In genomic region chr5:112376111-112376510, GRCm38 (mm10) we compare ENCODE assay signal across 36 mouse cellular contexts. TPM values are rescaled to one million over a fixed set of nuclear protein-coding genes. Genes with fewer than 3 reads are reported as not detected.
A peak's percentile ranks its signal among the peaks of the same experiment; 100 is the strongest.
DNase-seq lines count a peak whose midpoint lies in the region; TF ChIP-seq lines count a peak whose summit lies in the region.
"Had no signal": no experiment of that assay in that cellular context is flagged by ENCODE, and none has a peak within 500 bp of the region (broad histone marks: within the 10 kb centered on the region; RNA-seq: fewer than 3 reads in every experiment).

No protein-coding gene starts in this region.

- no peak overlapping the region for H3ac ChIP-seq in myocyte (ENCODE audit: control insufficient read depth, insufficient read length)

- H3K4me3 ChIP-seq in myocyte: no peak overlapping the region
- H3K4me3 ChIP-seq: embryonic facial prominence, embryonic 12.5 days; hindbrain, embryonic 12.5 days; left cerebral cortex, adult 2 months; limb, embryonic 12.5 days; lung, embryonic 15.5 days; midbrain, embryonic 10.5 days; midbrain, embryonic 15.5 days had no signal

- no peaks in the 10 kb centered on the region for H3K79me2 ChIP-seq in myocyte (ENCODE audit: control insufficient read depth, insufficient read depth)

- H3K36me3 ChIP-seq in myocyte (ENCODE audit: control insufficient read depth, insufficient read depth): peaks cover 3% of the 10 kb centered on the region

- DNase-seq in cerebellum, adult 9-10 months: peak; percentile 10
- DNase-seq in cerebellum, adult 11 months: no peak
- peak; percentile 56 for DNase-seq in layer of hippocampus, adult 9-11 months
- DNase-seq in layer of hippocampus, postnatal 10 days (ENCODE audit: low spot score in 2 of 2): no peak
- DNase-seq in thymus, postnatal 0 days (ENCODE audit: low spot score): peak; percentile 26
- DNase-seq in thymus, postnatal 10 days (ENCODE audit: low spot score in 2 of 2): no peak
- no peak for DNase-seq in lung, postnatal 10 days
- DNase-seq: adrenal gland, adult 2 months; adrenal gland, postnatal 36 days; cerebellum, adult 2 months; embryo, embryonic 11 days; gastrocnemius, postnatal 36 days; heart, adult 18-20 months; heart, postnatal 14 days; kidney, adult 8-10 months; kidney, postnatal 4 days; lung, postnatal 36 days; right cerebral cortex, postnatal 4 days had no signal

- H3K4me2 ChIP-seq in myocyte (ENCODE audit: low read depth): no peak overlapping the region
- H3K4me2 ChIP-seq: embryonic facial prominence, embryonic 12.5 days; hindbrain, embryonic 12.5 days; limb, embryonic 12.5 days; lung, embryonic 15.5 days; midbrain, embryonic 15.5 days had no signal

- no peaks in the 10 kb centered on the region for H3K27me3 ChIP-seq in myocyte (ENCODE audit: control insufficient read depth, insufficient read depth, insufficient read length)
- H3K27me3 ChIP-seq: CH12.LX; embryonic facial prominence, embryonic 12.5 days; limb, embryonic 12.5 days; lung, embryonic 15.5 days; midbrain, embryonic 15.5 days had no signal

- no peak for TF ChIP-seq POLR2A in myocyte (IDR thresholded peaks at IDR 0.05; ENCODE audit: insufficient read length, low read depth)

TF ChIP-seq in myocyte, 11 proteins besides CTCF, POLR2A, EP300 and RAD21:
- TF ChIP-seq MYOG (IDR thresholded peaks at IDR 0.05; ENCODE audit: control insufficient read depth in 1 of 3, insufficient read depth in 1 of 3, insufficient read length in 2 of 3, low read depth in 2 of 3): peak in 1 of 3 experiments; percentile 79
- no peak for TF ChIP-seq POLR2AphosphoS2 (IDR thresholded peaks at IDR 0.05; ENCODE audit: insufficient read length, low read depth)
- no peak for TF ChIP-seq CEBPB (IDR thresholded peaks at IDR 0.05; ENCODE audit: insufficient read depth, poor library complexity, severe bottlenecking)
- TF ChIP-seq MAX (IDR thresholded peaks at IDR 0.05; ENCODE audit: low read depth): no peak
- no peak for TF ChIP-seq SRF (IDR thresholded peaks at IDR 0.05; ENCODE audit: control insufficient read depth, insufficient read length, low read depth)
- TF ChIP-seq TCF3 (IDR thresholded peaks at IDR 0.05; ENCODE audit: insufficient read length, low read depth): no peak
- peak in 2 of 3 experiments; percentile 22 to 73 for TF ChIP-seq MYOD1 (IDR thresholded peaks at IDR 0.05; ENCODE audit: control insufficient read depth in 1 of 3, insufficient read length in 2 of 3, low read depth in 2 of 3)
- TF ChIP-seq REST (IDR thresholded peaks at IDR 0.05; ENCODE audit: insufficient read depth, insufficient read length): no peak
- TF ChIP-seq TCF12 (IDR thresholded peaks at IDR 0.05; ENCODE audit: insufficient read depth, poor library complexity, severe bottlenecking): no peak
- no peak for TF ChIP-seq E2F4 (IDR thresholded peaks at IDR 0.05; ENCODE audit: insufficient read depth)
TF ChIP-seq in myocyte: peak in this region for 2.

RNA-seq across cellular contexts. Expression of gene Asphd2, which starts 18.6 kb away (rescaled TPM):
- 100 to 1,000 TPM; 150 to 151 TPM for total RNA-seq in layer of hippocampus, postnatal 10 days (2021)
- polyA plus RNA-seq in thymus, postnatal 0 days (2015; fragmentation: Nextera tagmentation; extraction: Ambion mirVana): 0.23 and 0.63 TPM in 2 replicates
- polyA plus RNA-seq in myocyte (2012; fragmentation: generic; extraction: Trizol): 0.67 TPM
- total RNA-seq: CH12.LX; neutrophil, adult 5-6 weeks had no signal
- polyA plus RNA-seq: activated CD4-positive, CD25-positive, alpha-beta regulatory T cell, adult 4 months had no signal

RNA-seq across cellular contexts. Expression of gene Gm6583, which starts 20.3 kb away (rescaled TPM):
- not detected for total RNA-seq in layer of hippocampus, postnatal 10 days (2021)
- polyA plus RNA-seq in thymus, postnatal 0 days (2015; fragmentation: Nextera tagmentation; extraction: Ambion mirVana): 0.05 and 0.13 TPM in 2 replicates
- polyA plus RNA-seq in myocyte (2012; fragmentation: generic; extraction: Trizol): 0.04 TPM
- total RNA-seq: adrenal gland, postnatal 36 days; CH12.LX; gastrocnemius, adult 18-20 months; gastrocnemius, postnatal 36 days; heart, adult 18-20 months; layer of hippocampus, postnatal 14 days; left cerebral cortex, adult 2 months; left cerebral cortex, postnatal 25 days; neutrophil, adult 5-6 weeks had no signal
- polyA plus RNA-seq: activated CD4-positive, CD25-positive, alpha-beta regulatory T cell, adult 4 months; adrenal gland, adult 2 months; brain, embryonic 14.5 days; cerebellum, adult 2 months; frontal cortex, adult 2 months; heart, embryonic 14.5 days; spleen, adult 2 months had no signal

RNA-seq across cellular contexts. Expression of gene Hps4, which starts 33.2 kb away (rescaled TPM):
- 10 to 100 TPM; 25.2 to 30.6 TPM for total RNA-seq in layer of hippocampus, postnatal 10 days (2021)
- polyA plus RNA-seq in thymus, postnatal 0 days (2015; fragmentation: Nextera tagmentation; extraction: Ambion mirVana): 19.9 and 23.7 TPM in 2 replicates
- polyA plus RNA-seq in myocyte (2012; fragmentation: generic; extraction: Trizol): 19.1 TPM

RNA-seq across cellular contexts. Expression of gene Srrd, which starts 33.3 kb away (rescaled TPM):
- total RNA-seq in layer of hippocampus, postnatal 10 days (2021): 10 to 100 TPM; 26.8 to 27.4 TPM
- 28.0 and 30.2 TPM in 2 replicates for polyA plus RNA-seq in thymus, postnatal 0 days (2015; fragmentation: Nextera tagmentation; extraction: Ambion mirVana)
- 19.0 TPM for polyA plus RNA-seq in myocyte (2012; fragmentation: generic; extraction: Trizol)

RNA-seq across cellular contexts. Expression of gene Tfip11, which starts 50.0 kb away (rescaled TPM):
- 10 to 100 TPM; 30.9 to 33.4 TPM for total RNA-seq in layer of hippocampus, postnatal 10 days (2021)
- 26.9 and 27.9 TPM in 2 replicates for polyA plus RNA-seq in thymus, postnatal 0 days (2015; fragmentation: Nextera tagmentation; extraction: Ambion mirVana)
- polyA plus RNA-seq in myocyte (2012; fragmentation: generic; extraction: Trizol): 31.7 TPM

Comparison
In these comparisons a context has a peak if more than half of its experiments do, and no peak if none do; other contexts are left out.
1. DNase-seq: peak in cerebellum, adult 9-10 months (single experiment), layer of hippocampus, adult 9-11 months (single experiment) and thymus, postnatal 0 days (single experiment); none in cerebellum, adult 11 months (single experiment), layer of hippocampus, postnatal 10 days (0 of 2), thymus, postnatal 10 days (0 of 2) and lung, postnatal 10 days (single experiment).